Mouse (Mus musculus): Measurements from ENCODE around the gene Rps27a. TPM values are rescaled to one million over a fixed set of nuclear protein-coding genes. Genes with fewer than 3 reads are reported as not detected.

Gene Rps27a
- polyA plus RNA-seq, 1 experiment from 2014 or later: 1,252 TPM

- H3K27ac ChIP-seq (replicated peaks; ENCODE audit: low read depth, low read length): peak within 1 kb of the TSS; percentile 59
- H3K4me2 ChIP-seq (ENCODE audit: low read depth, severe bottlenecking): peak within 1 kb of the TSS; percentile 64
- DNase-seq (ENCODE audit: low spot score) (peak; percentile 87), ATAC-seq (ENCODE audit: insufficient number of reproducible peaks, low FRiP score, low TSS enrichment, low read depth) (peak; percentile 95)
- 0 out of 2 replicates have a peak, but pooled peaks cover 2% of the 10 kb centered on the region for H3K4me1 ChIP-seq (ENCODE audit: control insufficient read depth, insufficient read depth, low read length)
- no peaks in the 10 kb centered on the region for H3K9me3 ChIP-seq (ENCODE audit: control insufficient read depth, low read length)
- H3K9ac ChIP-seq (ENCODE audit: low read length): peak within 1 kb of the TSS; percentile 89
- no peaks in the 10 kb centered on the region for H3K27me3 ChIP-seq (ENCODE audit: control insufficient read depth, insufficient read depth, low read length)
- WGBS: 3% methylated on average over 47 of the region's 47 CpGs
- no peaks in the 10 kb centered on the region; the same call in 1 of the 2 replicates for H3K36me3 ChIP-seq (ENCODE audit: control insufficient read depth, insufficient read depth, low read length)
- H3K4me3 ChIP-seq (ENCODE audit: low read depth, low read length): peak within 1 kb of the TSS; percentile 67
These were observed 21.7 kb downstream of the Rps27a start, which contains the start of gene Mtif2 for GRCm38 (mm10) chr11:29525988-29526794. Mtif2 (plus strand) TSS chr11:29526408.

GRCm38 (mm10) chr11:29514682-29515412 is 33.1 kb downstream of the Rps27a start, which contains the start of gene Prorsd1:
Prorsd1 (minus strand) TSS chr11:29515033.
- Histone ChIP-seq H3K9ac (ENCODE audit: low read length) (peak within 1 kb of the TSS; percentile 65), H3K27ac (replicated peaks; ENCODE audit: low read depth, low read length) (peak within 1 kb of the TSS; percentile 56; the same call in 1 of the 2 replicates), H3K36me3 (ENCODE audit: control insufficient read depth, insufficient read depth, low read length) (peaks cover 5% of the 10 kb centered on the region; the same call in 1 of the 2 replicates), H3K9me3 (ENCODE audit: control insufficient read depth, low read length) (no peaks in the 10 kb centered on the region; the same call in 1 of the 2 replicates), H3K4me3 (ENCODE audit: low read depth, low read length) (peak within 1 kb of the TSS; percentile 56), H3K27me3 (ENCODE audit: control insufficient read depth, insufficient read depth, low read length) (no peaks in the 10 kb centered on the region), H3K4me2 (ENCODE audit: low read depth, severe bottlenecking) (peak within 1 kb of the TSS; percentile 41), H3K4me1 (ENCODE audit: control insufficient read depth, insufficient read depth, low read length) (no peaks in the 10 kb centered on the region)
- ATAC-seq (ENCODE audit: insufficient number of reproducible peaks, low FRiP score, low TSS enrichment, low read depth) (peak; percentile 98), DNase-seq (ENCODE audit: low spot score) (peak; percentile 95)
- WGBS: 4% methylated on average over 40 of the region's 40 CpGs

GRCm38 (mm10) chr11:29514325-29514681 is 33.6 kb downstream of the Rps27a start:
- WGBS: 28% methylated on average over 10 of the region's 10 CpGs
- no peaks in the 10 kb centered on the region for H3K4me1 ChIP-seq (ENCODE audit: control insufficient read depth, insufficient read depth, low read length)
- no peaks in the 10 kb centered on the region for H3K27me3 ChIP-seq (ENCODE audit: control insufficient read depth, insufficient read depth, low read length)
- no peaks in the 10 kb centered on the region; the same call in 1 of the 2 replicates for H3K9me3 ChIP-seq (ENCODE audit: control insufficient read depth, low read length)
- peak overlapping the region; percentile 65; the same call in 1 of the 2 replicates for H3K9ac ChIP-seq (ENCODE audit: low read length)
- peaks cover 5% of the 10 kb centered on the region; the same call in 1 of the 2 replicates for H3K36me3 ChIP-seq (ENCODE audit: control insufficient read depth, insufficient read depth, low read length)
- H3K4me3 ChIP-seq (ENCODE audit: low read depth, low read length): peak overlapping the region; percentile 56
- ATAC-seq (ENCODE audit: insufficient number of reproducible peaks, low FRiP score, low TSS enrichment, low read depth) (no peak), DNase-seq (ENCODE audit: low spot score) (no peak)
- peak overlapping the region; percentile 41 for H3K4me2 ChIP-seq (ENCODE audit: low read depth, severe bottlenecking)
- peak overlapping the region; percentile 56; the same call in 1 of the 2 replicates for H3K27ac ChIP-seq (replicated peaks; ENCODE audit: low read depth, low read length)

GRCm38 (mm10) chr11:29512818-29513535 is 34.9 kb downstream of the Rps27a start:
- no peak overlapping the region for H3K9ac ChIP-seq (ENCODE audit: low read length)
- H3K36me3 ChIP-seq (ENCODE audit: control insufficient read depth, insufficient read depth, low read length): peaks cover 5% of the 10 kb centered on the region; the same call in 1 of the 2 replicates
- H3K4me1 ChIP-seq (ENCODE audit: control insufficient read depth, insufficient read depth, low read length): no peaks in the 10 kb centered on the region
- H3K4me3 ChIP-seq (ENCODE audit: low read depth, low read length): no peak overlapping the region
- no peak for ATAC-seq (ENCODE audit: insufficient number of reproducible peaks, low FRiP score, low TSS enrichment, low read depth)
- no peaks in the 10 kb centered on the region for H3K27me3 ChIP-seq (ENCODE audit: control insufficient read depth, insufficient read depth, low read length)
- DNase-seq (ENCODE audit: low spot score): no peak
- H3K4me2 ChIP-seq (ENCODE audit: low read depth, severe bottlenecking): no peak overlapping the region
- no peaks in the 10 kb centered on the region for H3K9me3 ChIP-seq (ENCODE audit: control insufficient read depth, low read length)
- H3K27ac ChIP-seq (replicated peaks; ENCODE audit: low read depth, low read length): no peak overlapping the region
- 88% methylated on average over 4 of the region's 4 CpGs for WGBS

GRCm38 (mm10) chr11:29509421-29509820 is 38.5 kb downstream of the Rps27a start:
- 88% methylated on average over 1 of the region's 1 CpGs for WGBS
- H3K4me1 ChIP-seq (ENCODE audit: control insufficient read depth, insufficient read depth, low read length): no peaks in the 10 kb centered on the region
- no peaks in the 10 kb centered on the region for H3K9me3 ChIP-seq (ENCODE audit: control insufficient read depth, low read length)
- ATAC-seq (ENCODE audit: insufficient number of reproducible peaks, low FRiP score, low TSS enrichment, low read depth) (no peak), DNase-seq (ENCODE audit: low spot score) (no peak)
- H3K27me3 ChIP-seq (ENCODE audit: control insufficient read depth, insufficient read depth, low read length): no peaks in the 10 kb centered on the region
- H3K4me2 ChIP-seq (ENCODE audit: low read depth, severe bottlenecking): no peak overlapping the region
- no peak overlapping the region for H3K27ac ChIP-seq (replicated peaks; ENCODE audit: low read depth, low read length)
- H3K36me3 ChIP-seq (ENCODE audit: control insufficient read depth, insufficient read depth, low read length): peaks cover 6% of the 10 kb centered on the region; the same call in 1 of the 2 replicates
- no peak overlapping the region for H3K4me3 ChIP-seq (ENCODE audit: low read depth, low read length)
- no peak overlapping the region for H3K9ac ChIP-seq (ENCODE audit: low read length)

GRCm38 (mm10) chr11:29504899-29505625 is 42.8 kb downstream of the Rps27a start:
- Histone ChIP-seq H3K9ac (ENCODE audit: low read length) (no peak overlapping the region), H3K36me3 (ENCODE audit: control insufficient read depth, insufficient read depth, low read length) (peaks cover 2% of the 10 kb centered on the region; the same call in 1 of the 2 replicates), H3K27ac (replicated peaks; ENCODE audit: low read depth, low read length) (no peak overlapping the region), H3K4me1 (ENCODE audit: control insufficient read depth, insufficient read depth, low read length) (no peaks in the 10 kb centered on the region), H3K4me2 (ENCODE audit: low read depth, severe bottlenecking) (no peak overlapping the region), H3K27me3 (ENCODE audit: control insufficient read depth, insufficient read depth, low read length) (no peaks in the 10 kb centered on the region), H3K9me3 (ENCODE audit: control insufficient read depth, low read length) (no peaks in the 10 kb centered on the region), H3K4me3 (ENCODE audit: low read depth, low read length) (no peak overlapping the region)
- ATAC-seq (ENCODE audit: insufficient number of reproducible peaks, low FRiP score, low TSS enrichment, low read depth) (no peak), DNase-seq (ENCODE audit: low spot score) (no peak)
- WGBS: 96% methylated on average over 2 of the region's 2 CpGs

- WGBS: 92% methylated on average over 10 of the region's 10 CpGs
- Histone ChIP-seq H3K4me3 (ENCODE audit: low read depth, low read length) (no peak overlapping the region), H3K27ac (replicated peaks; ENCODE audit: low read depth, low read length) (no peak overlapping the region), H3K27me3 (ENCODE audit: control insufficient read depth, insufficient read depth, low read length) (no peaks in the 10 kb centered on the region), H3K4me2 (ENCODE audit: low read depth, severe bottlenecking) (no peak overlapping the region), H3K9ac (ENCODE audit: low read length) (no peak overlapping the region), H3K9me3 (ENCODE audit: control insufficient read depth, low read length) (no peaks in the 10 kb centered on the region), H3K36me3 (ENCODE audit: control insufficient read depth, insufficient read depth, low read length) (peaks cover 2% of the 10 kb centered on the region; the same call in 1 of the 2 replicates), H3K4me1 (ENCODE audit: control insufficient read depth, insufficient read depth, low read length) (no peaks in the 10 kb centered on the region)
- no peak for ATAC-seq (ENCODE audit: insufficient number of reproducible peaks, low FRiP score, low TSS enrichment, low read depth)
- DNase-seq (ENCODE audit: low spot score): no peak
These were observed 43.7 kb downstream of the Rps27a start for GRCm38 (mm10) chr11:29503948-29504893.

Data from limb, embryonic 11.5 days (tissue).